Mouse (Mus musculus) spleen, postnatal 4 days (tissue): Measurements from ENCODE around the gene Gm4631.
"Not testable (repeated sequence)": the region's sequence is repeated elsewhere in the genome, so short reads cannot be mapped to it uniquely, and the experiment has no call there.

Experiments used
- DNase-seq, 2 experiments: peaks; one replicate each; pipeline ENCODE4 v3.0.0; 2022; ENCODE audit warnings: low spot score in 2 of 2

Gene Gm4631

GRCm38 (mm10) chr2:175338097-175338496, at the start of gene Gm4631:
Gm4631 (minus strand) TSS chr2:175338197.
- DNase-seq = not testable (repeated sequence)

DNA sequence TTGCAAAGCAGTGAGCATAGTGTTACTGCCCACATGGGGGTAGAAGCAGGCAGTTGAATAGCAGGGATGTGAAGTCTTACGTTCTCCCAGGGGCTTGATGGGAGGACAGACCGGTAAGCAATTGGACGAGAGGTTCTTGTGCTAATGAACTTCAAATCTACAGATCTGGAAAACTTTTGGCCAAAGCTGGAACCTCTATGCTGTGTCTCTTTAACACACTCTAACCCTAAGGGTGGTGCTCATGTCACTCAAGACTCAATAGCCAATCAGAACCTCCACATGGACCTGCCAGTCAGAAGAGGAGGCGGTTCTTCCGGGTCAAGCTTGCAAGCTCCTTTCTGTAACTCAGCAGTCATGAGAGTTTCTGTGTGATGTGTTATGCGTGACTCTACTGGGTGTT, 34.1 kb upstream of the Gm4631 start, which contains the start of gene Zfp968:
Zfp968 (plus strand) TSS at position 301 of the 400 bp plus-strand sequence.
- DNase-seq = not testable (repeated sequence)

- not testable (repeated sequence) for DNase-seq
These were observed 63.2 kb downstream of the Gm4631 start, which contains the start of gene Gm14440 for GRCm38 (mm10) chr2:175274825-175275224. Gm14440 (plus strand) TSS chr2:175275125.
